Mouse (Mus musculus): ENCODE results near the gene Lsm7.

- TF ChIP-seq CTCF (IDR thresholded peaks at IDR 0.05; ENCODE audit: control insufficient read depth, insufficient read depth, low read length), result no peak
- TF ChIP-seq POLR2A (IDR thresholded peaks at IDR 0.05; ENCODE audit: borderline replicate concordance, control insufficient read depth, low read depth, low read length), result no peak
Measured at GRCm38 (mm10) chr10:80808099-80808984, 46.7 kb downstream of the Lsm7 start.

Data from bone marrow, adult 2 months (tissue).